Mouse (Mus musculus): Measurements from ENCODE around the gene Sema3c. TPM values are rescaled to one million over a fixed set of nuclear protein-coding genes. Genes with fewer than 3 reads are reported as not detected.
A peak's percentile ranks its signal among the peaks of the same experiment; 100 is the strongest.

Sema3c gene
- total RNA-seq, 2 experiments from 2014 or later = not detected

- no peak for ATAC-seq (replicated peaks; ENCODE audit: low FRiP score, poor library complexity, severe bottlenecking)
Measured at GRCm38 (mm10) chr5:17766006-17766677, 192.1 kb downstream of the Sema3c start.

- no peak for ATAC-seq (replicated peaks; ENCODE audit: low FRiP score, poor library complexity, severe bottlenecking)
Measured at GRCm38 (mm10) chr5:17770328-17770727, 196.2 kb downstream of the Sema3c start.

GRCm38 (mm10) chr5:17776571-17776970 is 202.5 kb downstream of the Sema3c start:
- 0 out of 2 replicates have a peak, but pooled peaks have one; percentile 67 for ATAC-seq (replicated peaks; ENCODE audit: low FRiP score, poor library complexity, severe bottlenecking)

Other genes with a start within 250 kb of the Sema3c start
- not detected in 2 replicates for gene Speer4f2, start 201.1 kb upstream of the Sema3c start, total RNA-seq (2015; ENCODE audit: low replicate concordance)
- gene Speer4f2, start 201.1 kb upstream of the Sema3c start, total RNA-seq (2017; ENCODE audit: low replicate concordance) = not detected in 2 replicates
- not detected in 2 replicates for gene Speer4f1, start 98.2 kb upstream of the Sema3c start, total RNA-seq (2015; ENCODE audit: low replicate concordance)
- not detected in 2 replicates for gene Speer4f1, start 98.2 kb upstream of the Sema3c start, total RNA-seq (2017; ENCODE audit: low replicate concordance)

Measured in erythroid progenitor cell, adult 5-6 weeks (primary cell).